Mouse (Mus musculus) ovary, postnatal 10 days (tissue): ENCODE results near the gene Tfpi.

ENCODE experiments used
- DNase-seq: peaks from one replicate; pipeline ENCODE4 v3.0.0; 2022; ENCODE audit warnings: low spot score

Tfpi gene

DNA sequence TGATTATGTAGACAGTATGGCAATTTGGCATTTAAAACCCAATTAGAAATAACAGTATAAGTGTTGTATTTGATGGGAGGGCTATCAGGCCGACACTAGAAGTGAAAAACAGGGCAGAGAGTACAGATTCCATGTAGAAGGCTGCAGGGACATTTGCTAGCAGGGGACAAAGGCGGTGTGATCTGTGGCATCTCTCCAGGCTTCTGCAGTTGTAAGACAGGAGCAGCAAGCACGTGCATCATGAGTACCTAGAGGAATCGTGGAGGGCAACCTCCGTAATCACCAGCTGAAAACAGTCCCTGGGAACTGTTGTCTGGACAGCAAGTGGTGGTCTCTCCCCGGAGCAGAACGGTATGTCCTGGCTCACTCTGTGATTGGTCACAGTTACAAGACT lies 88.6 kb downstream of the Tfpi start:
- DNase-seq, result no peak

GRCm38 (mm10) chr2:84387394-84388022 lies 89.1 kb downstream of the Tfpi start:
- no peak for DNase-seq

DNA sequence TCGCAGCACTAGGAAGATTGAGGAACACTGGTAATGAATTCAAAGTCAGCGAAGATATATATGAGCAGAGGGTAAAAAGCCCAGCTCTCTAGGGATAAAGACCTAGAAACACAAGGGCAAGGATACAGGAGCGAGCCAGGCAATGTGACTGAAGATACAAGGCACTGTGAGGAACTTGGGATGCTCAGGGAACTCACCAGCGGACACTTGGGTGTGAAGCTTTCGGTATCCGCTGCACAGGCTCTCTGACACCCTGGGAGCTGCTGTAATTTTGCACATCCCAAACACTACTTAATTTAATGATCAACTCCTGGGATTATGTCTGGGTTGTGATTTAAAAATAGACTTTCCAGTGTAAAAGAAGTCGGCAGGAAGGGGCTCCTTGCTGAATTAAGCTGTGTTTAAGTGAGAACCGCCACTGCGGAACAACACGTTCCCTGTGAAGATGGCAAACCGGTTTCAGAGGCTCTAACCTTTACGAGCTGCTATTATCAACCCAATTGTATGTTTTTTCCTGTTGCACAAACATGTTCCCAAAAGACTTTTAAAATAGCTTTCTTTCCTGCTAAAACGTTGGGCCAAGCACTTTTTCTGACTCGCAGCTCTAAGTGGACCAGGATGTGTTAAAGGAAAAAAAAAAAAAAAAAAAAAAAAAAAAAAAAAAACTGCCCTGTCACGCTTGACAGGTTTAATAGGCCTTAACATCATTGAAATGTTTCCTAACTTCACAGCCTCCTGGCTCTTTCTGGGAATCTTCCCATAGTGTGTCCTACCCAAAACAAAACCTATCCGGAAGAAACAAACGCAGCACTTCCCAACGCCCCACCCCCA lies 89.8 kb downstream of the Tfpi start:
- no peak for DNase-seq

GRCm38 (mm10) chr2:84384911-84385693 lies 91.5 kb downstream of the Tfpi start:
- no peak for DNase-seq

GRCm38 (mm10) chr2:84383828-84384227 lies 92.7 kb downstream of the Tfpi start:
- DNase-seq, result no peak
